Mouse (Mus musculus): ENCODE measurements around the gene Adgrd1.
A peak's percentile ranks its signal among the peaks of the same experiment; 100 is the strongest.

Adgrd1 gene

GRCm38 (mm10) chr5:129161372-129162051 is 65.0 kb downstream of the Adgrd1 start:
- no peak for DNase-seq

GRCm38 (mm10) chr5:129163416-129163815 is 66.9 kb downstream of the Adgrd1 start:
- DNase-seq: no peak

GRCm38 (mm10) chr5:129164091-129164490 is 67.5 kb downstream of the Adgrd1 start:
- no peak for DNase-seq

- DNase-seq: no peak
These were observed 68.5 kb downstream of the Adgrd1 start for GRCm38 (mm10) chr5:129164911-129165584.

- no peak for DNase-seq
These were observed 69.0 kb downstream of the Adgrd1 start for GRCm38 (mm10) chr5:129165595-129165994.

GRCm38 (mm10) chr5:129169090-129169489 is 72.5 kb downstream of the Adgrd1 start:
- no peak for DNase-seq

GRCm38 (mm10) chr5:129169567-129169966 is 73.0 kb downstream of the Adgrd1 start:
- DNase-seq: no peak

- no peak for DNase-seq
These were observed 76.0 kb downstream of the Adgrd1 start for GRCm38 (mm10) chr5:129172533-129172932.

- no peak for DNase-seq
These were observed 79.4 kb downstream of the Adgrd1 start for GRCm38 (mm10) chr5:129175925-129176324.

- DNase-seq: peak; percentile 88
These were observed 81.4 kb downstream of the Adgrd1 start for GRCm38 (mm10) chr5:129177697-129178511.

- no peak for DNase-seq
These were observed 82.8 kb downstream of the Adgrd1 start for GRCm38 (mm10) chr5:129179356-129179755.

GRCm38 (mm10) chr5:129179995-129180714 is 83.6 kb downstream of the Adgrd1 start:
- DNase-seq: no peak

- no peak for DNase-seq
These were observed 84.2 kb downstream of the Adgrd1 start for GRCm38 (mm10) chr5:129180715-129181228.

GRCm38 (mm10) chr5:129181450-129181849 is 84.9 kb downstream of the Adgrd1 start:
- DNase-seq: no peak

- DNase-seq: no peak
These were observed 86.0 kb downstream of the Adgrd1 start for GRCm38 (mm10) chr5:129182554-129182953.

- DNase-seq: peak; percentile 42
These were observed 89.7 kb downstream of the Adgrd1 start for GRCm38 (mm10) chr5:129186260-129186659.

GRCm38 (mm10) chr5:129186926-129187325 is 90.4 kb downstream of the Adgrd1 start:
- no peak for DNase-seq

GRCm38 (mm10) chr5:129189071-129189470 is 92.5 kb downstream of the Adgrd1 start:
- DNase-seq: no peak

- DNase-seq: no peak
These were observed 93.5 kb downstream of the Adgrd1 start for GRCm38 (mm10) chr5:129190077-129190476.

GRCm38 (mm10) chr5:129196501-129196900 is 100.0 kb downstream of the Adgrd1 start:
- DNase-seq: no peak

- no peak for DNase-seq
These were observed 100.5 kb downstream of the Adgrd1 start for GRCm38 (mm10) chr5:129196971-129197519.

GRCm38 (mm10) chr5:129200132-129200531 is 103.6 kb downstream of the Adgrd1 start:
- no peak for DNase-seq
